Mouse (Mus musculus) testis, adult 2 months (tissue): Measurements from ENCODE around the gene Lhx2.

ENCODE experiments used
- CTCF ChIP-seq: fragments of 200-500 bp; IDR thresholded peaks from 2 replicates; pipeline ENCODE4 v1.5.1; 2012; ENCODE audit warnings: low read depth, mild to moderate bottlenecking, inconsistent platforms, low read length, moderate library complexity; ENCODE audit not compliant: control insufficient read depth, insufficient read depth, insufficient replicate concordance
- POLR2A ChIP-seq: fragments of 200-500 bp; IDR thresholded peaks from 2 replicates; pipeline ENCODE4 v1.6.1; 2012; ENCODE audit warnings: low read depth, mild to moderate bottlenecking, inconsistent platforms, low read length, moderate library complexity; ENCODE audit not compliant: control insufficient read depth

GRCm38 (mm10) chr2:38305152-38305551 is 33.9 kb upstream of the Lhx2 start:
- no peak for TF ChIP-seq CTCF
- TF ChIP-seq POLR2A = no peak
